Mouse (Mus musculus) ovary, adult 18-20 months (tissue): Measurements from ENCODE around the gene Gm12355.
"Not testable (repeated sequence)": the region's sequence is repeated elsewhere in the genome, so short reads cannot be mapped to it uniquely, and the experiment has no call there.

Experiments used
- DNase-seq: peaks from one replicate; pipeline ENCODE4 v3.0.0; 2022; ENCODE audit warnings: low spot score, mixed read lengths

Gm12355 gene

DNA sequence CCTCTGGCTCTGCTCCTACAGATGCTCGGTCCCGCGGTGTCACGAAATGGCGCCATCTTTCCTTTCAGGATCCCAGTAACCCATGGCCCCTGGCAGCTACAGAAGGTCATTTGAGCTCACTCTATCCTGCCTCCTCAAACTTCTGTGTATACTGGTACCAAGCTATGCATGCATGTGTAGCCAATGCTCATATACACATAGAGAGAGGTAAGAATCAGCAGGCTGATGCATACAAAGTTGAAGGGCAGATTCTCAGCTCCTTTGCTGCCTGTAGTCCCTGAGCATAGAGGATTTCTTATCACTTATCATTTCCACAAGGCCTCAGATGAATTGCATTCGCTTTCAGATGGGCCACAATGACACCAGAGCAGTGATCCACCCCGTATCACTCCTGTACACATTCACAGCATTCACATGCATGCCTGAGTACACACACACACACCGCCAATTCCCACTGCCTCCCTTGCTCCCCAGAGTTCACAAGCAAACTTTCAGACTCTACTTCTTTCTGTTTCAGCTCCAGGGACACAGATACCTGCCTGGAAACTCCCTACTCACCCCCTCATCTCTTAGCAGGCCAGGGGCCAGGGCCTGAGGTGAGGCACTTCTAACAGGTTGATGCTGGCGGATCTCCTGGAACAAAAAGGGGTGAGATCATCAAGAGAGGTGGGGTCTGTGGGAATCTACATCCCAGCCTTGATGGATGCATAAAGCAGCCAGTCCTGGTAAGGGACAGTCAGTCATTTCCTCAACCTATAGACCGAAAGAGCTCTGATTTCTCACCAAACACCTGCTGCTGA lies at the start of gene Gm12355, which contains the start of gene Gsdma3:
Gene Gm12355, minus strand, starts transcription at position 51 of the 800 bp plus-strand sequence.
Gene Gsdma3, plus strand, starts transcription at position 750 of the 800 bp plus-strand sequence.
- DNase-seq, result no peak

- peak; percentile 34 for DNase-seq
Measured at GRCm38 (mm10) chr11:98673136-98673535, 47.7 kb upstream of the Gm12355 start.

- DNase-seq, result no peak
Measured at GRCm38 (mm10) chr11:98672482-98672881, 47.0 kb upstream of the Gm12355 start.

DNA sequence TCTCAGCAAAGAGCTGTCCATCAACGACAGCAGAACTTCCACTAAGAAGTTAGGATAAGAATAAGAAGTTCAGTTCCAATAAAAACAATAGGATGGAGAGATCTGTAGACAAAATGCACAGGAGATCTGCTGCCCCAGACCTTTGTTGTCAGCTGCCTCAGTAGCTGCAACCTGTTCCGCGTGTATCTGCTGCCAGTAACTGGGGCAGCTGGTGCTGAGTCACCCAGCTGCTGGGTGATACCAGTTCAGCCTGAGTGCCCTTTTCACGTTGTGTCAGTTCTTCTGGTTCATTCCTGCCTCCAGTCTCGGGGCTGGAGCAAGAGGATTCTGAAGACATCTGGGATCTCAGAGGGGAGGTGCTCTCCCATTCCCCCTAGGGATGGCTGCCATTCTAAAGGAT lies 46.4 kb upstream of the Gm12355 start:
- no peak for DNase-seq

- no peak for DNase-seq
Measured at GRCm38 (mm10) chr11:98671284-98671815, 45.9 kb upstream of the Gm12355 start.

DNA sequence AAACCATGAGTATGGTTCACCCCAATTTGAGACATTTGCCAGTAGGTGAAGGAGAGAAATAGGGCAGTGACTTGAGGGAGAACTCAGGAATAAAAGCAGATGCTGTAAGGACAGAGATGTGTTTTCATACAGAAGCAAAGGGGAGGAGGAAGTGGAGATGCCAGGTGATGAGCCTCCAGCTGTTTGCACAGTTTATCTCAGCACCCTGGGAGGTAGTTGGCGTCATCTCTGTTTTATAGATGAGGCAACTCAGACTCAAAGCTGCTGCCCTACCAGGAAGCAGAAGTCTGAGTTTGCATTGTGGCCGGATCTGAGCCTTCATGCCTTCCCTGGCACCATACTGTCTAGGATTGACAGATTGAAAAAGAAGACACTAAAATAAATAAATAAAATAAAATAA lies 43.5 kb upstream of the Gm12355 start:
- no peak for DNase-seq

GRCm38 (mm10) chr11:98664091-98664490 lies 38.6 kb upstream of the Gm12355 start, which contains the start of gene Gsdma:
TSS of gene Gsdma (plus strand) at chr11:98664351.
- no peak for DNase-seq

GRCm38 (mm10) chr11:98660517-98660916 lies 35.1 kb upstream of the Gm12355 start:
- no peak for DNase-seq

- peak; percentile 13 for DNase-seq
Measured at GRCm38 (mm10) chr11:98655076-98655475, 29.6 kb upstream of the Gm12355 start.

- DNase-seq, result no peak
Measured at GRCm38 (mm10) chr11:98646459-98646858, 21.0 kb upstream of the Gm12355 start, which contains the start of gene Gsdma2. TSS of gene Gsdma2 (plus strand) at chr11:98646759.

DNA sequence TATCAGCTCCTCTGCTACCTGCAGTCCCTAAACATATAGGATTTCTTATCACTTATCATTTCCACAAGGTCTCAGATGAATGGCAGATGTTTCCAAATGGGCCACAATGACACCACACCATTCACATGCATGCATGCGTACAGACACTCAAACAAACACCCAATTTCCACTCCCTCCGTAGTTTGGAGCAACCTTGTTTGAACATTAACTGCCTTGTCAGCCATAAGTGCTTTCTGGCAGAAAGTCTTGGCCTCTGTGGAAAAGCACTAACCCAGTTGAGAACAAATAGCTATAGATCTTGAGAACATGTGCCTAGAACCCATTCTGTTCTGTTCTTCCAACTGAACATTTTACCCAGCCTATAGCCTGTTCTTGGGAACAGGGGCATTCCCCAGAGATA lies 20.5 kb upstream of the Gm12355 start:
- DNase-seq, result no peak

DNA sequence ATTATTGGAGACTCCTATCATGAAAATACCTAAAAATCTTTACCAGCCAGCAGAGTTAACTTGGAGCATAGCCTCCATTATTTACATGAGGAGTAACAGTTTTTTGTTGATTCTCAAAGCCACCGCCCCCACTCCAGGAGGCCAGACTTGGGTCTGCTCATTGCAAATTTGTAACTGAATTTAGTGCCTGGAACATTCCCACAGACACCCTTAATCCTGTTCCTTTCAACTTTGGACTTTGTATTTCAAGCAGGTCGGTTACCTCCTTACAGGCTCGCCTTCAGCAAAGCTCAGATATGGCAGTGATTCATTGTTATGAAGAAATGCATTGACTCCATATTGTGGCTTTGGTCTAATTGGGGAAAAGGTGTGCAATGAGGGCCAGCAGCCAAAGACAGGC lies 19.3 kb upstream of the Gm12355 start:
- DNase-seq, result no peak

DNA sequence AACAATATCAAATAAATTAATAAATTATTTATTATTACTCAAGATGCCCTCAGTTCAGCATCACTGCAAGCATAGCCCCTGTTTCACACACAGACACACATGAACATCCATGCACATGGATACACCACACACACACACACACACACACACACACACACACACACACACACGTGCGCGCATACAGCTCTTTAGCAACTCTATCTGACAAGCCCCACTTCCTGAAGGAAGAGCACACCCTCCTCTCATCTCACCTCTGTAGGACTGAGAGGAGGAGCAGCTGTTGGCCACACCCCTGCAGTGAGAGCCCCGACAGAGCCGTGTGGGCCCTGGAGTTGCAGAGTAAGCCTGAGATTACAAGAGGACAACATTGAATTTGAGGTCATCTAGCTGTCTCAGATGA lies 14.6 kb upstream of the Gm12355 start:
- no peak for DNase-seq

GRCm38 (mm10) chr11:98637501-98637900 lies 12.0 kb upstream of the Gm12355 start:
- DNase-seq, result no peak

GRCm38 (mm10) chr11:98635312-98635970 lies 10.0 kb upstream of the Gm12355 start:
- DNase-seq, result not testable (repeated sequence)

- DNase-seq, result no peak
Measured at GRCm38 (mm10) chr11:98630646-98631045, 5.2 kb upstream of the Gm12355 start.

- no peak for DNase-seq
Measured at GRCm38 (mm10) chr11:98628706-98629105, 3.2 kb upstream of the Gm12355 start.

DNA sequence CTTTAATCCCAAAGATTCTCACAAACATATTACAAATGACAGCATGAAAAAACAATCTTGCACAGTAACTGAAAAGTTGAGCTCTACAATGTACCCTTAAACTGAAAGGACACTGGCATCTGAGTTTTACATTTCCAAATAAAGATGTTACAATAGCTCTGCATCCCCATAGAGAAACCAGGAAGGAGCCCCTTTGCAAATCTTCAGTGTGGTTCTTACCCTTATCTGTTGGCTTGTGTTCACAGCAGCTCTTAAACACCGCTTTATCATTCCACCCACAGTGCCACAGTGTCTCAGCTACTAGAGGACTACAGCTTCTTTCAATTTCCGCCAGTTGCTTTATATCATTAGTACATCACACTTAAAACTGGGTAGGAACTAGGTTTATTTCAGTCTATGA lies 1.1 kb downstream of the Gm12355 start:
- DNase-seq, result not testable (repeated sequence)

- DNase-seq, result not testable (repeated sequence)
Measured at GRCm38 (mm10) chr11:98623981-98624380, 1.5 kb downstream of the Gm12355 start.

GRCm38 (mm10) chr11:98620791-98621190 lies 4.7 kb downstream of the Gm12355 start:
- DNase-seq, result no peak

GRCm38 (mm10) chr11:98606763-98607162 lies 18.7 kb downstream of the Gm12355 start:
- DNase-seq, result no peak

GRCm38 (mm10) chr11:98604911-98605310 lies 20.6 kb downstream of the Gm12355 start:
- not testable (repeated sequence) for DNase-seq

DNA sequence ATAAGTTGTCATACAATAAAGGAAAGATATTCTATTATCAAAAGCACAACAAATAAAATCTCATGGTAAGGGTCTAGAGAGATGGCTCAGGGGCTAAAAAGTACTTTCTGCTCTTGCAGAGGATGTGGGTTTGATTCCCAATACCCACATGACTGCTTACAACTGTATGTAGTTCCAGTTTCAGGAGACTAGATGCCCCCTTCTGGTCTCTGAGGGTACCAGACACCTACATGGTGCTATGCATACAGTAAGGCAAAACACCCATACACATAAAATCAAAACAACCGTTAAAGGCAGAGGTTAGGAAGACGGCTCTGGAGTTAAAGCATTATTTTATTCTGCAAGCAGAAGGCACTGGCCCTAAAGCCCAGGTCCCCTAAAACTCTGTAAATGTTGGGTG lies 21.5 kb downstream of the Gm12355 start:
- no peak for DNase-seq
